Mouse (Mus musculus): Measurements from ENCODE around the gene Fadd. TPM values are rescaled to one million over a fixed set of nuclear protein-coding genes. Genes with fewer than 3 reads are reported as not detected.

Gene Fadd
- total and polyA plus RNA-seq, 2 experiments from 2014 or later: 5.2 to 10.6 TPM

DNA sequence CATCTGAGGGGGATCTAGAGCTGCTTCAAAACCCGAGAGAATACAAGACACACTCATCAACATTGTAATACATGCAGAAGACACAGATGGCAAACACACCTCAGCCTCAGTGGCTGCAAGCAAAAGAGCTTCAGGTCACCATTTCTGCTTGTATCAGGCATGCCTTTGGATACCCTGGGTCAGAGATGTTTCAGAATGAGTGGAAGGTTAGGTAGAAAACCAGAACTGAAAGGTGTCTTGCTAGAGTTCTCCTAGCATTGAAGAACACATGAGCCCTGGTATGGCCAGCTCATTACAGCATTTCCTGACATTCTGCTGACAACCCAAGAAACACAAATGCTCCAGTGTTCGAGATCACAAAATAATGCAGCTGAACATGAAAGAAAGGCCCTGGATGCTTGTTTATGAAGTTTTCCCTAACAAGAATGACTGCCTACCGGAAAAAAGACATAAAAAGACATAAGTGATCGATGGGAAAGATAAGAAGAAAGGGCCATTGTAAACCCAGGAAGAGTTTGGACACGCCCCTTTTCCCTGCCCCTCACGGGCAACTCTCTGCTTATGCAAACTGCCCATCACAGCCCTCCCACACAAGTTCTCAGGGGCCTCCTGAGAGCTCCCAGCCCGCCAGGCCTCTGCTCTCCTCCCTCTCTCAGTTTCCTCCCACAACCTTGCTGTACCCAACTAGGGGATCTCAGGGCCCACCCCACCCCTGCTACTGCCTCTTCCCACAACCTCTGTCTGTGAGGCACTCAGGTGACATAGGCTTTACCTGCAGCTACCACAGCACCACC, 50.5 kb downstream of the Fadd start:
- peaks cover 21% of the 10 kb centered on the region; the same call in 1 of the 2 replicates for H3K4me1 ChIP-seq (ENCODE audit: control insufficient read depth, insufficient read depth)
- H3K27ac ChIP-seq (ENCODE audit: low read depth): no peak overlapping the region
- no peaks in the 10 kb centered on the region for H3K9me3 ChIP-seq (replicated peaks; ENCODE audit: control insufficient read depth, low read length)
- H3K4me2 ChIP-seq (ENCODE audit: low read depth, low read length): no peak overlapping the region
- 0 out of 2 replicates have a peak, but pooled peaks cover 4% of the 10 kb centered on the region for H3K36me3 ChIP-seq (replicated peaks; ENCODE audit: control insufficient read depth, insufficient read depth, low read length)
- no peak for ATAC-seq (ENCODE audit: insufficient read depth, low read depth)
- H3K27me3 ChIP-seq (ENCODE audit: control insufficient read depth, insufficient read depth, low read length): no peaks in the 10 kb centered on the region
- no peak for TF ChIP-seq EP300 (IDR thresholded peaks at IDR 0.05; ENCODE audit: low read depth)
- no peak for TF ChIP-seq CTCF (IDR thresholded peaks at IDR 0.05; ENCODE audit: low read depth)
- WGBS: 54% methylated on average over 7 of the region's 7 CpGs
- H3K9ac ChIP-seq (replicated peaks; ENCODE audit: low read depth, low read length): no peak overlapping the region
- DNase-seq (ENCODE audit: low spot score): no peak
- H3K4me3 ChIP-seq (ENCODE audit: low read depth, low read length): no peak overlapping the region

DNA sequence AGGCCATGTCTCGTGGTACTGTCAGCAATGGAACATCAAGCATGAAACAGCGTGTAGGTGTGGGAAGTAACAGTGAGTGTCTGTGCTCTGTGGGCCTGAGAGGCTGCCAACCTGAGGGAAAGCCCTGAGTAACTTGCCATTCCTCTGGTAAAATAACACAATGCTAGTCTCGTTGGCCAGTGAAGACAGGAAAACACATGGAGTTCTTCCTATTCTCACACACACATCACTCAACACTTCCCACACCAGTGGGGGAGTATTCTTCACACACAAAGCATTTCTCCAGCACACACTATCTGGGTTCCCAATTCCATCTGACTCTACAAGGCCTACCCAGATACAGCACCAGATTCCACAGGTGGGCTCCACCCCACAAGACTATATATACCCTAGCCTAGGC, 52.4 kb downstream of the Fadd start:
- no peaks in the 10 kb centered on the region for H3K36me3 ChIP-seq (replicated peaks; ENCODE audit: control insufficient read depth, insufficient read depth, low read length)
- H3K4me1 ChIP-seq (ENCODE audit: control insufficient read depth, insufficient read depth): peaks cover 23% of the 10 kb centered on the region; the same call in 1 of the 2 replicates
- DNase-seq (ENCODE audit: low spot score) (no peak), ATAC-seq (ENCODE audit: insufficient read depth, low read depth) (no peak)
- H3K4me2 ChIP-seq (ENCODE audit: low read depth, low read length): no peak overlapping the region
- H3K4me3 ChIP-seq (ENCODE audit: low read depth, low read length): no peak overlapping the region
- no peaks in the 10 kb centered on the region for H3K27me3 ChIP-seq (ENCODE audit: control insufficient read depth, insufficient read depth, low read length)
- 53% methylated on average over 3 of the region's 3 CpGs for WGBS
- no peak overlapping the region for H3K9ac ChIP-seq (replicated peaks; ENCODE audit: low read depth, low read length)
- TF ChIP-seq CTCF (IDR thresholded peaks at IDR 0.05; ENCODE audit: low read depth): no peak
- no peak overlapping the region for H3K27ac ChIP-seq (ENCODE audit: low read depth)
- no peaks in the 10 kb centered on the region for H3K9me3 ChIP-seq (replicated peaks; ENCODE audit: control insufficient read depth, low read length)

DNA sequence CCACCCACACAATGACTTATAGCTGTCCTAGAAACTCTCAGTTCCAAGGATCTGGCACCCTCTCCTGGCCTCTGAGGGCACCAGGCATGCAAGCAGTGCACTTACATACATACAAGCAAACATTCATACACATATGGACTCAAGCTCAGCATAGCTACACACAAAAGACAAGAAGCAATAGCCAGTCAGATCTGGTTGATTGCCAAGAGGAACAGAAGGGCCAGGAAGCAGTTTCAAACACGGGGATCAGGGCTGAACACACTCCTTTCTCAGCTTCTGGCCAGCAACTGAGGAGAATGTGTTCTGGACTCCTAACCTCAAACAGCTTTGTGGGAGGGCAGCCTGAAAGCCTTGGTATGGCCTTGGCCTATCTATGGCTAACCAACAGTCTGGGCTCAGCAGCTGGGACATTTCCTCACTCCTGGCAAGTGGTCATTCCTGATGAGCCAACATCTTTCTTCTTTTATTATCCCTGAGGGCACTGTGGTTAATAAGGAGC, 54.5 kb downstream of the Fadd start:
- Histone ChIP-seq H3K4me3 (ENCODE audit: low read depth, low read length) (no peak overlapping the region), H3K4me1 (ENCODE audit: control insufficient read depth, insufficient read depth) (peaks cover 32% of the 10 kb centered on the region; the same call in 1 of the 2 replicates), H3K9me3 (replicated peaks; ENCODE audit: control insufficient read depth, low read length) (no peaks in the 10 kb centered on the region), H3K9ac (replicated peaks; ENCODE audit: low read depth, low read length) (no peak overlapping the region), H3K36me3 (replicated peaks; ENCODE audit: control insufficient read depth, insufficient read depth, low read length) (no peaks in the 10 kb centered on the region), H3K27ac (ENCODE audit: low read depth) (no peak overlapping the region), H3K4me2 (ENCODE audit: low read depth, low read length) (no peak overlapping the region), H3K27me3 (ENCODE audit: control insufficient read depth, insufficient read depth, low read length) (no peaks in the 10 kb centered on the region)
- 50% methylated on average over 1 of the region's 1 CpGs for WGBS
- DNase-seq (ENCODE audit: low spot score): no peak
- TF ChIP-seq EP300 (IDR thresholded peaks at IDR 0.05; ENCODE audit: low read depth) (no peak), CTCF (IDR thresholded peaks at IDR 0.05; ENCODE audit: low read depth) (no peak)
- no peak for ATAC-seq (ENCODE audit: insufficient read depth, low read depth)

Other genes with a start within 250 kb of the Fadd start
- gene Cttn, start 111.5 kb downstream of the Fadd start, total RNA-seq (2014; rRNA removed; ENCODE audit: low replicate concordance): 69.0 and 87.7 TPM in 2 replicates
- gene Cttn, start 111.5 kb downstream of the Fadd start, polyA plus RNA-seq (2015; fragmentation: Nextera tagmentation; extraction: Ambion mirVana): 79.4 and 87.3 TPM in 2 replicates
- 33.5 and 43.5 TPM in 2 replicates for gene Ppfia1, start 28.7 kb downstream of the Fadd start, total RNA-seq (2014; rRNA removed; ENCODE audit: low replicate concordance)
- 15.6 and 18.6 TPM in 2 replicates for gene Ppfia1, start 28.7 kb downstream of the Fadd start, polyA plus RNA-seq (2015; fragmentation: Nextera tagmentation; extraction: Ambion mirVana)
- gene Ano1, start 169.5 kb upstream of the Fadd start, total RNA-seq (2014; rRNA removed; ENCODE audit: low replicate concordance): 11.1 and 11.8 TPM in 2 replicates
- gene Ano1, start 169.5 kb upstream of the Fadd start, polyA plus RNA-seq (2015; fragmentation: Nextera tagmentation; extraction: Ambion mirVana): 4.4 and 4.5 TPM in 2 replicates